Mouse (Mus musculus): ENCODE data around the gene Zfp53. TPM values are rescaled to one million over a fixed set of nuclear protein-coding genes. Genes with fewer than 3 reads are reported as not detected.
A peak's percentile ranks its signal among the peaks of the same experiment; 100 is the strongest.

Zfp53 gene
- polyA plus RNA-seq, 1 experiment from 2014 or later, result 3.0 TPM

GRCm38 (mm10) chr17:21530645-21531330 is 42.0 kb downstream of the Zfp53 start:
- H3K4me2 ChIP-seq, result no peak overlapping the region
- H3K27ac ChIP-seq (replicated peaks), result no peak overlapping the region
- H3K27me3 ChIP-seq, result no peaks in the 10 kb centered on the region
- peaks cover 33% of the 10 kb centered on the region for H3K4me1 ChIP-seq (replicated peaks)
- 60% methylated on average over 5 of the region's 5 CpGs for WGBS (ENCODE audit: insufficient replicate concordance)
- H3K36me3 ChIP-seq (replicated peaks), result no peaks in the 10 kb centered on the region
- no peak for ATAC-seq (ENCODE audit: insufficient read depth)
- no peaks in the 10 kb centered on the region for H3K9me3 ChIP-seq (replicated peaks)
- H3K9ac ChIP-seq, result no peak overlapping the region
- H3K4me3 ChIP-seq (replicated peaks), result no peak overlapping the region

GRCm38 (mm10) chr17:21531621-21532020 is 42.8 kb downstream of the Zfp53 start:
- no peak overlapping the region for H3K27ac ChIP-seq (replicated peaks)
- H3K36me3 ChIP-seq (replicated peaks), result no peaks in the 10 kb centered on the region
- WGBS (ENCODE audit: insufficient replicate concordance), result 63% methylated on average over 5 of the region's 5 CpGs
- H3K27me3 ChIP-seq, result no peaks in the 10 kb centered on the region
- H3K4me3 ChIP-seq (replicated peaks), result peak overlapping the region; percentile 67
- no peaks in the 10 kb centered on the region for H3K9me3 ChIP-seq (replicated peaks)
- peaks cover 39% of the 10 kb centered on the region for H3K4me1 ChIP-seq (replicated peaks)
- H3K9ac ChIP-seq, result 0 out of 2 replicates have a peak overlapping the region, but pooled peaks have one; percentile 69
- no peak for ATAC-seq (ENCODE audit: insufficient read depth)
- H3K4me2 ChIP-seq, result peak overlapping the region; percentile 90

- H3K27ac ChIP-seq (replicated peaks), result peak overlapping the region; percentile 75
- peaks cover 39% of the 10 kb centered on the region for H3K4me1 ChIP-seq (replicated peaks)
- peak overlapping the region; percentile 67 for H3K4me3 ChIP-seq (replicated peaks)
- H3K9me3 ChIP-seq (replicated peaks), result no peaks in the 10 kb centered on the region
- peak overlapping the region; percentile 69 for H3K9ac ChIP-seq
- no peaks in the 10 kb centered on the region for H3K36me3 ChIP-seq (replicated peaks)
- H3K4me2 ChIP-seq, result peak overlapping the region; percentile 90
- WGBS (ENCODE audit: insufficient replicate concordance), result under 1% methylated on average over 54 of the region's 54 CpGs
- peak; percentile 61 for ATAC-seq (ENCODE audit: insufficient read depth)
- H3K27me3 ChIP-seq, result no peaks in the 10 kb centered on the region
These were observed 43.5 kb downstream of the Zfp53 start for GRCm38 (mm10) chr17:21532101-21532951.

- no peak overlapping the region for H3K4me2 ChIP-seq
- no peaks in the 10 kb centered on the region for H3K36me3 ChIP-seq (replicated peaks)
- H3K9me3 ChIP-seq (replicated peaks), result no peaks in the 10 kb centered on the region
- no peak overlapping the region for H3K27ac ChIP-seq (replicated peaks)
- 83% methylated on average over 1 of the region's 1 CpGs for WGBS (ENCODE audit: insufficient replicate concordance)
- no peak for ATAC-seq (ENCODE audit: insufficient read depth)
- no peaks in the 10 kb centered on the region for H3K27me3 ChIP-seq
- peaks cover 39% of the 10 kb centered on the region for H3K4me1 ChIP-seq (replicated peaks)
- H3K4me3 ChIP-seq (replicated peaks), result no peak overlapping the region
- no peak overlapping the region for H3K9ac ChIP-seq
These were observed 45.2 kb downstream of the Zfp53 start for GRCm38 (mm10) chr17:21533961-21534360.

- Histone ChIP-seq H3K27ac (replicated peaks) (peak overlapping the region; percentile 22; the same call in 1 of the 2 replicates), H3K36me3 (replicated peaks) (no peaks in the 10 kb centered on the region), H3K4me3 (replicated peaks) (no peak overlapping the region; the same call in 1 of the 2 replicates), H3K9ac (no peak overlapping the region), H3K4me2 (peak overlapping the region; percentile 81), H3K27me3 (no peaks in the 10 kb centered on the region), H3K4me1 (replicated peaks) (peaks cover 39% of the 10 kb centered on the region), H3K9me3 (replicated peaks) (no peaks in the 10 kb centered on the region)
- 7% methylated on average over 4 of the region's 4 CpGs for WGBS (ENCODE audit: insufficient replicate concordance)
- ATAC-seq (ENCODE audit: insufficient read depth), result 0 out of 2 replicates have a peak, but pooled peaks have one; percentile 26
These were observed 45.8 kb downstream of the Zfp53 start for GRCm38 (mm10) chr17:21534460-21535095.

GRCm38 (mm10) chr17:21535096-21536001 is 46.6 kb downstream of the Zfp53 start, which contains the start of gene Zfp52:
Zfp52 (plus strand) TSS chr17:21535539.
- 3% methylated on average over 21 of the region's 21 CpGs for WGBS (ENCODE audit: insufficient replicate concordance)
- no peaks in the 10 kb centered on the region for H3K36me3 ChIP-seq (replicated peaks)
- H3K4me2 ChIP-seq, result peak within 1 kb of the TSS; percentile 81
- H3K4me3 ChIP-seq (replicated peaks), result peak within 1 kb of the TSS; percentile 61
- H3K9ac ChIP-seq, result peak within 1 kb of the TSS; percentile 39
- H3K9me3 ChIP-seq (replicated peaks), result no peaks in the 10 kb centered on the region
- ATAC-seq (ENCODE audit: insufficient read depth), result peak; percentile 60
- H3K27ac ChIP-seq (replicated peaks), result peak within 1 kb of the TSS; percentile 22; the same call in 1 of the 2 replicates
- no peaks in the 10 kb centered on the region for H3K27me3 ChIP-seq
- H3K4me1 ChIP-seq (replicated peaks), result peaks cover 39% of the 10 kb centered on the region

GRCm38 (mm10) chr17:21536096-21536495 is 47.3 kb downstream of the Zfp53 start:
- Histone ChIP-seq H3K9me3 (replicated peaks) (no peaks in the 10 kb centered on the region), H3K4me1 (replicated peaks) (peaks cover 39% of the 10 kb centered on the region)

GRCm38 (mm10) chr17:21536676-21537075 is 47.9 kb downstream of the Zfp53 start:
- H3K27me3 ChIP-seq, result no peaks in the 10 kb centered on the region
- H3K9ac ChIP-seq, result no peak overlapping the region
- no peak overlapping the region for H3K4me2 ChIP-seq
- peaks cover 36% of the 10 kb centered on the region for H3K4me1 ChIP-seq (replicated peaks)
- ATAC-seq (ENCODE audit: insufficient read depth), result no peak
- H3K27ac ChIP-seq (replicated peaks), result no peak overlapping the region
- no peak overlapping the region for H3K4me3 ChIP-seq (replicated peaks)
- no peaks in the 10 kb centered on the region for H3K9me3 ChIP-seq (replicated peaks)
- 67% methylated on average over 2 of the region's 2 CpGs for WGBS (ENCODE audit: insufficient replicate concordance)
- no peaks in the 10 kb centered on the region for H3K36me3 ChIP-seq (replicated peaks)

More at GRCm38 (mm10) chr17:21536096-21536495, 47.3 kb downstream of the Zfp53 start:
- Histone ChIP-seq H3K27me3 (no peaks in the 10 kb centered on the region), H3K9ac (peak overlapping the region; percentile 39; the same call in 1 of the 2 replicates), H3K4me2 (peak overlapping the region; percentile 81), H3K27ac (replicated peaks) (no peak overlapping the region), H3K4me3 (replicated peaks) (peak overlapping the region; percentile 61), H3K36me3 (replicated peaks) (no peaks in the 10 kb centered on the region)
- 11% methylated on average over 7 of the region's 7 CpGs for WGBS (ENCODE audit: insufficient replicate concordance)
- no peak for ATAC-seq (ENCODE audit: insufficient read depth)

GRCm38 (mm10) chr17:21557831-21558230 is 69.0 kb downstream of the Zfp53 start:
- Histone ChIP-seq H3K4me1 (replicated peaks) (no peaks in the 10 kb centered on the region), H3K27me3 (no peaks in the 10 kb centered on the region), H3K4me2 (no peak overlapping the region), H3K4me3 (replicated peaks) (no peak overlapping the region), H3K27ac (replicated peaks) (no peak overlapping the region), H3K9me3 (replicated peaks) (no peaks in the 10 kb centered on the region), H3K9ac (no peak overlapping the region), H3K36me3 (replicated peaks) (peaks cover 6% of the 10 kb centered on the region; the same call in 1 of the 2 replicates)
- no peak for ATAC-seq (ENCODE audit: insufficient read depth)
- 53% methylated on average over 2 of the region's 2 CpGs for WGBS (ENCODE audit: insufficient replicate concordance)
